Mouse (Mus musculus): ENCODE data around the gene Hivep1. TPM values are rescaled to one million over a fixed set of nuclear protein-coding genes. Genes with fewer than 3 reads are reported as not detected.

The Hivep1 gene
- polyA plus RNA-seq, 1 experiment, result 23.5 TPM

GRCm38 (mm10) chr13:42056712-42057332, 5.0 kb downstream of the Hivep1 start:
- 98% methylated on average over 2 of the region's 2 CpGs for WGBS
- no peaks in the 10 kb centered on the region for H3K27me3 ChIP-seq (ENCODE audit: control insufficient read depth, insufficient read depth, low read length)

GRCm38 (mm10) chr13:42060846-42061630, 9.2 kb downstream of the Hivep1 start:
- Histone ChIP-seq H3K4me1 (ENCODE audit: control insufficient read depth, insufficient read depth, low read length) (no peaks in the 10 kb centered on the region), H3K4me3 (replicated peaks; ENCODE audit: insufficient read depth, low read depth, low read length) (no peak overlapping the region), H3K27me3 (ENCODE audit: control insufficient read depth, insufficient read depth, low read length) (no peaks in the 10 kb centered on the region), H3K27ac (ENCODE audit: insufficient read depth, low read length) (no peak overlapping the region)
- WGBS, result 85% methylated on average over 10 of the region's 10 CpGs
- DNase-seq, result no peak
- TF ChIP-seq CTCF (IDR thresholded peaks at IDR 0.05; ENCODE audit: borderline replicate concordance, insufficient read depth, low read depth, low read length) (no peak), POLR2A (IDR thresholded peaks at IDR 0.05; ENCODE audit: borderline replicate concordance, insufficient read depth, low read length) (no peak)

More at GRCm38 (mm10) chr13:42056712-42057332, 5.0 kb downstream of the Hivep1 start:
- TF ChIP-seq POLR2A (IDR thresholded peaks at IDR 0.05; ENCODE audit: borderline replicate concordance, insufficient read depth, low read length) (no peak), CTCF (IDR thresholded peaks at IDR 0.05; ENCODE audit: borderline replicate concordance, insufficient read depth, low read depth, low read length) (no peak)
- no peaks in the 10 kb centered on the region for H3K4me1 ChIP-seq (ENCODE audit: control insufficient read depth, insufficient read depth, low read length)
- no peak overlapping the region for H3K4me3 ChIP-seq (replicated peaks; ENCODE audit: insufficient read depth, low read depth, low read length)
- no peak for DNase-seq
- no peak overlapping the region for H3K27ac ChIP-seq (ENCODE audit: insufficient read depth, low read length)

DNA sequence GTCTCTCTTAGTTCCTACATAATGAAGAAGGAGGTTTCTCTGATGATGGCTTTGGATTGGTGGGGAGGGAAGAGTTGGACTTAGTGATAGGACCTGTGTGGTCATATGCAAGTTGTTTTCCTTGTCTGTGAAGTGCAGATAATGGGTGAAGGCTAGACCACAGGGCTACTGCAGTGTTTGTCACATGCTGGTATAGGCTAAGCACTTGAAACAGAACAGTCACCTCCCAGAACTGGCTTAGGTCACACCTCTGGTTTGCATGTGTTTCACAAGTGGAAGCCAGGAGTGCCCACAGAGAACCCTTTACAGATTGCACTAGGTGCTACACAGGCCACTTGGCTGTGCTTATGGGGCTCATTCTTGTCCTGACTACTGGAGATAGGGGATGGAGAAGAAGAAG, 12.4 kb downstream of the Hivep1 start:
- Histone ChIP-seq H3K4me1 (ENCODE audit: control insufficient read depth, insufficient read depth, low read length) (no peaks in the 10 kb centered on the region), H3K27me3 (ENCODE audit: control insufficient read depth, insufficient read depth, low read length) (no peaks in the 10 kb centered on the region), H3K4me3 (replicated peaks; ENCODE audit: insufficient read depth, low read depth, low read length) (no peak overlapping the region), H3K27ac (ENCODE audit: insufficient read depth, low read length) (no peak overlapping the region)
- no peak for TF ChIP-seq CTCF (IDR thresholded peaks at IDR 0.05; ENCODE audit: borderline replicate concordance, insufficient read depth, low read depth, low read length)
- TF ChIP-seq POLR2A (IDR thresholded peaks at IDR 0.05; ENCODE audit: borderline replicate concordance, insufficient read depth, low read length), result no peak
- no peak for DNase-seq

GRCm38 (mm10) chr13:42070236-42070635, 18.4 kb downstream of the Hivep1 start:
- Histone ChIP-seq H3K4me3 (replicated peaks; ENCODE audit: insufficient read depth, low read depth, low read length) (no peak overlapping the region), H3K4me1 (ENCODE audit: control insufficient read depth, insufficient read depth, low read length) (no peaks in the 10 kb centered on the region), H3K27ac (ENCODE audit: insufficient read depth, low read length) (no peak overlapping the region), H3K27me3 (ENCODE audit: control insufficient read depth, insufficient read depth, low read length) (no peaks in the 10 kb centered on the region)
- WGBS, result 52% methylated on average over 4 of the region's 4 CpGs
- TF ChIP-seq CTCF (IDR thresholded peaks at IDR 0.05; ENCODE audit: borderline replicate concordance, insufficient read depth, low read depth, low read length) (no peak), POLR2A (IDR thresholded peaks at IDR 0.05; ENCODE audit: borderline replicate concordance, insufficient read depth, low read length) (no peak)
- no peak for DNase-seq

GRCm38 (mm10) chr13:42071011-42071410, 19.2 kb downstream of the Hivep1 start:
- TF ChIP-seq POLR2A (IDR thresholded peaks at IDR 0.05; ENCODE audit: borderline replicate concordance, insufficient read depth, low read length), result no peak
- no peak for TF ChIP-seq CTCF (IDR thresholded peaks at IDR 0.05; ENCODE audit: borderline replicate concordance, insufficient read depth, low read depth, low read length)
- no peak for DNase-seq
- WGBS, result 95% methylated on average over 6 of the region's 6 CpGs
- no peak overlapping the region for H3K27ac ChIP-seq (ENCODE audit: insufficient read depth, low read length)
- no peaks in the 10 kb centered on the region for H3K27me3 ChIP-seq (ENCODE audit: control insufficient read depth, insufficient read depth, low read length)
- H3K4me1 ChIP-seq (ENCODE audit: control insufficient read depth, insufficient read depth, low read length), result no peaks in the 10 kb centered on the region
- H3K4me3 ChIP-seq (replicated peaks; ENCODE audit: insufficient read depth, low read depth, low read length), result no peak overlapping the region

DNA sequence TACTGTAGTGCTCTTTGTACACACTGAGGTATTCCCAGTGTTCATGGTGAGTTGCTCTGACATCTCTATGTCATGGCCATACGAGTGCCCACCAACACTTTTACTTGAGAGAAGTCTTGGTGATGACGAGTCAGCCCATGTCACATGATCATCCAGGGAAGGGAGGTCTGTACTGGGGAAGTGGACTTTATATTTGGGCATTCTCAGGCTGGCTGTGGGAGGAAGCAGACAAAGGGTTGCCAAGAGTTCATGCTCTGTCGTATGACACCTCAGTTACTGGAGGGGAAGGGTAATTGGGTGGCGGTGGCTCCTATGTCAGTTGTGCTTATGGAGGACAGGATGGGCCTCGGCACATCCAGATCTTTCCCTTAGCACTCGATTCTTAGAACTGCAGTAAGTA, 21.5 kb downstream of the Hivep1 start:
- WGBS, result 79% methylated on average over 6 of the region's 6 CpGs
- DNase-seq, result no peak
- peaks cover 11% of the 10 kb centered on the region for H3K4me1 ChIP-seq (ENCODE audit: control insufficient read depth, insufficient read depth, low read length)

GRCm38 (mm10) chr13:42075546-42075945, 23.7 kb downstream of the Hivep1 start:
- TF ChIP-seq POLR2A (IDR thresholded peaks at IDR 0.05; ENCODE audit: borderline replicate concordance, insufficient read depth, low read length) (no peak), CTCF (IDR thresholded peaks at IDR 0.05; ENCODE audit: borderline replicate concordance, insufficient read depth, low read depth, low read length) (no peak)
- Histone ChIP-seq H3K27ac (ENCODE audit: insufficient read depth, low read length) (no peak overlapping the region), H3K4me3 (replicated peaks; ENCODE audit: insufficient read depth, low read depth, low read length) (no peak overlapping the region), H3K4me1 (ENCODE audit: control insufficient read depth, insufficient read depth, low read length) (peaks cover 11% of the 10 kb centered on the region), H3K27me3 (ENCODE audit: control insufficient read depth, insufficient read depth, low read length) (no peaks in the 10 kb centered on the region)
- DNase-seq, result no peak
- WGBS, result 96% methylated on average over 5 of the region's 5 CpGs

More for the DNA sequence above, 21.5 kb downstream of the Hivep1 start:
- TF ChIP-seq CTCF (IDR thresholded peaks at IDR 0.05; ENCODE audit: borderline replicate concordance, insufficient read depth, low read depth, low read length), result no peak
- TF ChIP-seq POLR2A (IDR thresholded peaks at IDR 0.05; ENCODE audit: borderline replicate concordance, insufficient read depth, low read length), result no peak
- Histone ChIP-seq H3K4me3 (replicated peaks; ENCODE audit: insufficient read depth, low read depth, low read length) (no peak overlapping the region), H3K27ac (ENCODE audit: insufficient read depth, low read length) (no peak overlapping the region), H3K27me3 (ENCODE audit: control insufficient read depth, insufficient read depth, low read length) (no peaks in the 10 kb centered on the region)

Measured in cerebellum, adult 2 months (tissue).